Mouse (Mus musculus) G1E (cell line): ENCODE results near the gene Sltm.

Experiments
- CTCF ChIP-seq: IDR thresholded peaks from 2 replicates; pipeline ENCODE4 v1.5.1; 2012; ENCODE audit warnings: low read depth, low read length, inconsistent platforms, mixed read lengths
- GATA1 ChIP-seq: IDR thresholded peaks from 2 replicates; pipeline ENCODE4 v1.6.1; 2012; ENCODE audit warnings: borderline replicate concordance, low read length, inconsistent platforms, mixed read lengths

DNA sequence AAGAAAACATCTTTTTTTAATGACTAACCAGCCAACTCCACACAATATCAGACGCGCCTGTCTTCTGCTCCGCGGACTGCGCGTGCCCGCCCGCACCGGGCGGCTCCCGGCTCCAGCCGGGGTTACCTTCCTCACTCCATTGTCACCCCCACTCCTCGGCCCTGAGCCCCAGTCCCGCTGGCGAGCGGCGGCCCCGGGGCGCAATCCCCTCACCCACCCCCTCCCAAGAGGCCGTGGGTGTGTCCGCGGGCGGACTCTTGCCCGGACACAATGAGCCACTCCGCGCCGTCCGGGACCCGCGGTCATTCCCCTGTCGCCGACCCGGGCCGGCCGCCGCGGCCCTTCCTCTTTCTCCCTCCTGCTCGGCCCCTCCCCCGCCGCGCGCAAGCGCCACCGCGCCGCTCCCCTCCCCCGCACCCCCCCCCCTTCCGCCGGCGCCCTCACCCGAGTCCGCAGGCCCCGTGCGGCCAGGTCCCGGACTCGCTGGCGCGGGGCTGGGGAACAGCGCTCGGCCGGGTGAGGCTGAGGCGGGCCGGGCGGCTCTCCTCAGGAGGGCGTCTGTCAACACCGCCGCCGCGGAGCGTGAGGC, 39.4 kb upstream of the Sltm start:
- no peak for TF ChIP-seq CTCF
- no peak for TF ChIP-seq GATA1
